Mouse (Mus musculus) lung, postnatal 14 days (tissue): ENCODE data around the gene Kpna7.
"Not testable (repeated sequence)": the region's sequence is repeated elsewhere in the genome, so short reads cannot be mapped to it uniquely, and the experiment has no call there.

Experiments used
- DNase-seq: peaks from one replicate; pipeline ENCODE4 v3.0.0; 2021

Kpna7 gene

DNA sequence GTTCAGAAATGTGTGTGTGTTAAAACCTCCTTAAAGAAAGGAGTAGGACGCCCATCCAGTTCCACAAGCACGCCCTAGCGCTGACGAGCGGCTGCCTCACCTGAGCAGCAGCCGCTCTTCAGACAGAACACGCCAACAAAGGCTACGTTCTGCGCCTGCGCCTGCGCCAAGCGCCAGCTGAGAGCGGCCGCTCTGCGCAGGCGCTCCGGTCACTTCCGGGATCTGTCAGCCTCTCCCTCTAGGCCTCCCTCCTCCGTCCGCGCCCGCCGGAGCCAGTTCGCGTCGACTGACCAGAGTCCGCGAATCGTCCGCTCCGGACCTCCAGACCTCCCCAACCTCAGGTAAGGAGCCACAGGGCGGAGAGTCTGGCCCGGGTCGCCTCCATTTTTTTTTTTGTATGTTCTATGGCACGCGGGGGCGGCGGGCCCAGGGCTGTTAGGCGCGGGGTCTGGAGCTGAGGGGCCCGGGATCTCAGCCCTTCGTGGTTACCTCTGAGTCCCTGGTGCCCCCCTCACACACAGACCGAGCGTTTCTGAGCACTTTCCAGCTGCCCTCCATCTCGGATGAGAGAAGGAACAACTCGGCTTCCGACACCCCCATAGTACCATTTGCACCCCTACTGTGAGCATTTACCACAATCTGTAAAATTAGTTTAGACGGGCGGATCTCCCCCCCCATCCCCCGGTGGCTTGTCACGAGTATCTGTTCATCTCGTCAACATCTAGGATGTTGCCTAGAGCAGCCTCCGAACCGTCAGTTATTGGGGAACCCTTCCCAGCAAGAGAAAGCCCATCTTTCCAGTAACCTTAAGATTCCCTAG lies at the start of gene Kpna7, which contains the start of gene Arpc1a:
Gene Kpna7, minus strand, starts transcription at position 399 of the 820 bp plus-strand sequence.
Gene Arpc1a, plus strand, starts transcription at position 199 of the 820 bp plus-strand sequence.
- DNase-seq: peak; percentile 94

DNA sequence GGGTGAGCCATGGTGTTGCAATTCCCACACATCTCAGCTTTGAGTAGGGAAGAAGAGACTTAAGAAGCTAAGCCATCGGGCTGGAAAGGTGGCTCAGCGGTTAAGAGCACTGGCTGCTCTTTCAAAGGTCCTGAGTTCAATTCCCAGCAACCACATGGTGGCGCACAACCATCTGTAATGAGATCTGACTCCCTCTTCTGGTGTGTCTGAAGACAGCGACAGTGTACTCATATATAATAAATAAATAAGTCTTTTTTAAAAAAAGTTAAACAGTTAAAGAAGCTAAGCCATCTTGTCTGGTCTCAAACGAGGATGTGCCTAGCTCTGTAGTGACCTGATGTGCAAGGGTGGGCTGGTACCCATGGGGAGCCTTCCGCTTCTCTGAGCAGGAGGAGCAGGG lies 49.4 kb upstream of the Kpna7 start:
- not testable (repeated sequence) for DNase-seq

DNA sequence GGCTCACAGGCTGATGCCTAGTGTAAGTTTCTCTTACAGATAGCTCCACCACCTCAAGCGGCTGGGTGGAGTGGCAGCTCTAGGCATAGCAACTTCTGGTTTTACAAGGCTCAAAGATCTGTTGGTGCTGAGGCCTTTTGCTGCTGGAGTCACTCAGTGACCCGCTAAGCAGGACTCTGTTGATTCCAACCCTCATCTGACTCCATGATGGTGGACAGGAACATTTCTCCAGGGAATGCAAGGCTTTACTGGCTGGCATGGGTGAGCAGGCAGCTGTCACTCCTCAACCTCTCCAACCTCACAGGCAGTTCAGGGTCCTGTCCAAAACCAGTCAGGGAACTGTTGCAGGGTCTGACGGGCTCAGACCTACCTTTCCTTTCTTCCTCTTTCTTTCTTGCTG lies 47.2 kb upstream of the Kpna7 start:
- no peak for DNase-seq

DNA sequence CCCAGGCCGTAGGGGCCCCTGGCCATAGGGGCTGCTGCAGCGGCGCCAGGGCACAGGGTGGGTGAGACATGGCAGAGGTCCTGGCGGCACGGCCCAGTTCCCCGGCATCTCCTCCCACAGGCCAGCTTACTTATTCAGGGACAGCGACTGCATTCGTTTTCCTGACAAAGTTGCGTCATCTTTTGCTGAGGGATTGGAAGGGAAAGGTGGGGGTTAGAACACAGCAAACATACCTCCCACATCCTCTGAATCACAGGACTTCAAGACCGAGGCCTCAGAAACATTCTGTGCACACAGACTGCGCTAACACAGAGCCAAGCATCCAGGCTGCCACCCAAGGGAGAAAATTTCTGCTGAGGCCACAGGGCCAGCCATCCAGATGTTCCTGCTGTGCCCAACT lies 46.4 kb upstream of the Kpna7 start:
- no peak for DNase-seq

- DNase-seq: not testable (repeated sequence)
Measured at GRCm38 (mm10) chr5:145129773-145130172, 45.9 kb upstream of the Kpna7 start.

DNA sequence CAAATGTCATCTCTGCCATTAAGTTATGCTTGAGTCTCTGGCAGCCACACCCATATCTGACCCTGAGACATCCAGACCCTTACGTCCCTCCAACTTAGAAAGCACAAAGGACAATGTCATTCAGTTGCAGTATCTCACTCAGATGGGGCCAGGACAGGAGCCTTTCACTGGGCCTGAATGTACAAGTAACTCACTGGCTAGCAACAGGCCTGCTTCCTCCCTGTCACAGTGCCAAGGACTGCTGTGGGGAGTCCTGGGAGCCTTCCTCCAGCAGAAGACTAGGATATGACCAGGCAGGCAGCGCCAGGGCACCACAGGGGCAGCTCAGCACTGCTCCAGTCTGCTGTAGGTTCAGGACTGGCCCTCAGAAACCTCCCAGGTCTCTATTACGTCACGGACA lies 45.3 kb upstream of the Kpna7 start:
- DNase-seq: no peak

GRCm38 (mm10) chr5:145126580-145126979 lies 42.8 kb upstream of the Kpna7 start:
- no peak for DNase-seq

GRCm38 (mm10) chr5:145123396-145123795 lies 39.6 kb upstream of the Kpna7 start:
- no peak for DNase-seq

DNA sequence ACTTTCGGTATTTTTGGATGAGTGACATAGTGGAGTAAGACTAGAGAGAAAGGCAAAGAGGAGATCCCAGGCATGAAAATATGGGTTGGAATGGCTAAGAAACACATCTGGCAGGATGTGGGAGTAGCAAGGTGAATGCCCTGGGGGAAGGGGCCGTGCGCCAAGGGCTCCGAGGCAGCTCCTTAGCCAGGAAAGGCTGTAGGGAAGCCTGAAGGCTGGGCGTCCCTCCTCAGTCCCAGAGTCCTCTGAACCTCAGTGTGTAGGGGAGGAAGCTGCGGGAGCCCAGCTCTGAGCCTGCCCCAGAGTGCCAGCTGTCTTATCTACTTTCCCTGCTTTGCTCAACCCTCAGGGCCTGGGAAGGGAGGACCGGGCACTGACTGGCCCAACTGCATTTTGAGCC lies 37.1 kb upstream of the Kpna7 start:
- DNase-seq: no peak

GRCm38 (mm10) chr5:145119385-145119784 lies 35.6 kb upstream of the Kpna7 start:
- no peak for DNase-seq

GRCm38 (mm10) chr5:145118461-145118860 lies 34.6 kb upstream of the Kpna7 start:
- DNase-seq: no peak

- DNase-seq: peak; percentile 29
Measured at GRCm38 (mm10) chr5:145118005-145118404, 34.2 kb upstream of the Kpna7 start.

GRCm38 (mm10) chr5:145116916-145117315 lies 33.1 kb upstream of the Kpna7 start:
- peak; percentile 87 for DNase-seq

GRCm38 (mm10) chr5:145116316-145116715 lies 32.5 kb upstream of the Kpna7 start:
- peak; percentile 73 for DNase-seq

DNA sequence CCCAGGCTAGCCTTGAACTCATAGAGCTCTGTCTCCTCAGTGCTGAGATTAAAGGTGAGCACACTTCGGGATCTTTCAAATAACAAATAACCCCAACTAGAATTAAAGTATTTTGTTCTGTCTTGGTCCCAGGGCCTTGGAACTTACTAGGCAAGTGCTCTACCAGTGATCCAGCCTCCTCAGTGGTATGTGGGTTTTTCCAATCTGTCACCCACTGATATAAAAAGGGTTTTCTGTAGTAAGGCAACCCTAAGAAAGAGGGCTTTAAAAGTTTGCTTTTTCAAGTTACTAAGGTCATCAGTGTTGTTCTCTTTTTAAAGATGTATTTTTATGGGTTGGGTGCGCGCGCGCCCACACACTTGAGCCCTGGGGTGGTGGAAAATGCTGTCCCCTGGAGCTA lies 31.9 kb upstream of the Kpna7 start:
- no peak for DNase-seq

- peak; percentile 75 for DNase-seq
Measured at GRCm38 (mm10) chr5:145114606-145115473, 31.0 kb upstream of the Kpna7 start.

GRCm38 (mm10) chr5:145114071-145114605 lies 30.3 kb upstream of the Kpna7 start, which contains the start of gene Arpc1b:
Gene Arpc1b (plus strand): TSS chr5:145114215.
- DNase-seq: peak; percentile 79

GRCm38 (mm10) chr5:145113416-145113815 lies 29.6 kb upstream of the Kpna7 start:
- DNase-seq: no peak

DNA sequence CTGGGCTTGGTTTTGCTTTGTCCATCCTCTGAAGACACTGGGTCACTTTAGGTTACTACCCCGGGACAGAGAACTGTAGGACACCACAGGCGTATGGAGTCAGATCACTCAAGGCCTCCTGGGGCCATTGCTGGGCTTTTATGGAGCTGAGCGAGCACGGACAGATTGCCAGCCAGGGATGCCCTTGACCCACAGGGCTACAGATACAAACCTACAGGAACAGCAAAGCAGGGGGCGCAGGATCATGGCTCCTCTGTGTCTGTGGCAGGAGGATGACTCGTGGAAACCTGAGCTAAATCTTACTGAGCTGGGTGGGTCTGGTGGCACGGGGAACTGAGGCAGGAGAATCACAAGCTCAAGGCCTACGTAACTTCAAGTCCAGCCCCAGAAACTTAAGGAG lies 28.7 kb upstream of the Kpna7 start:
- no peak for DNase-seq

GRCm38 (mm10) chr5:145110401-145110800 lies 26.6 kb upstream of the Kpna7 start:
- DNase-seq: no peak

DNA sequence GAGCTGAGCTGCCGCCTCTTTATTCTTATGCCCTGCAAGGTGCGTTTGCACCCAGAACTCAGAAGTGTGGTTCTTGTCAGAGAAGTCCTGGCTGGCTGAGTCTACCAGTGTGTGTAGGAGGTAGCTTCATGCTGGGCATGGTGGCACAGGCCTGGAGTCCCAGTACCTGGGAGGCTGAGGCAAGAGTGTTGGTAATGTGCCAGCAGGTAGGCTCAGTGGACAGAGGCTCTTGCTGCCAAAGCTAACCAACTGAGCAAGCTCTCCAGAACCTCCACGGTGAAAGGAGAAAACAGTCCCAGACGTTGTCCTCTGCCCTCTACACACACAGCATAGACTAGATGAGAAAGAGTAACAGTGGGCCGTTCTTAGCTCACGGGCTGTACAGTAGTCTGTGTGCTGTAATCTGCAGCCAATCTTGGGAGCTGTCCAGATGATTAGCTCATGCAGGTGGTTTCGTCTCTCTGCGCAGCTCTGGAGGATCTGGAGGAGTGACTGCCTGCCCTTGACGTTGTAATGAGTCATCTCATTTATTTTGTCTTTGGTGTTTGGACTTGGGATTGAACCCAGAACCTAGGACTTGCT lies 22.0 kb upstream of the Kpna7 start:
- DNase-seq: no peak

GRCm38 (mm10) chr5:145104328-145104727 lies 20.5 kb upstream of the Kpna7 start:
- no peak for DNase-seq

DNA sequence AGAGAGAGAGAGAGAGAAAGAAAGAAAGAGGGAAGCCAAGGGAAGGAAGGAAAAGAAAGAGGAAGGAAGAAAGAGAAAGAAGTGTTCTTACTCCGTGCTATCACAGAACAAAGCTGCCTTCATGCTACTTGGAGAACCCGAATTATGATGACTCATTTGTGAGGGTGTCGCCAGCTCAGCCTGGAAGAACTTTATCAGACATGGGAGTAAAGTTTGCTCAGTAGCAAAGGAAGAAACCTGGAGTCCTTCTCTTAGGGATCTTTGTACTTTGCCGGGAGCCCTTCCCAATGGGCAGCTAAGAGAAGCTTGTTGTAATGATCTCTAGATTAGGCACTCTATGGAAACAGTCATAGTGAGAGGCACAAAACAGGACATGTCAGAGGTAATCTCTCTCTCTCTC lies 18.9 kb upstream of the Kpna7 start:
- DNase-seq: no peak
